Mouse (Mus musculus) v-Abl transformed pro-B cells (cell line): ENCODE data around the gene Sh3d21.
"Not testable (repeated sequence)": the region's sequence is repeated elsewhere in the genome, so short reads cannot be mapped to it uniquely, and the experiment has no call there.

Experiments
- in situ Hi-C, 2 experiments: fragments of 400-800 bp; cut with MboI; formaldehyde crosslinking; loops; one replicate each; pipeline ENCODE4 v1.15.1; 2025; ENCODE audit not compliant: unreplicated experiment in 2 of 2

The Sh3d21 gene

GRCm38 (mm10) chr4:126170737-126171136 is 7.4 kb upstream of the Sh3d21 start:
- in situ Hi-C loops = not testable (repeated sequence)

GRCm38 (mm10) chr4:126168851-126169250 is 5.6 kb upstream of the Sh3d21 start:
- in situ Hi-C loops = no loop called here

GRCm38 (mm10) chr4:126166084-126166483 is 2.8 kb upstream of the Sh3d21 start:
- in situ Hi-C loops = no loop called here

- in situ Hi-C loops = not testable (repeated sequence)
Measured at GRCm38 (mm10) chr4:126165092-126165491, 1.8 kb upstream of the Sh3d21 start.

- in situ Hi-C loops = no loop called here
Measured at GRCm38 (mm10) chr4:126163685-126164084, 394 bp upstream of the Sh3d21 start.

- in situ Hi-C loops = no loop called here
Measured at GRCm38 (mm10) chr4:126162544-126163066, 686 bp downstream of the Sh3d21 start.

- in situ Hi-C loops = no loop called here
Measured at GRCm38 (mm10) chr4:126161986-126162385, 1.3 kb downstream of the Sh3d21 start.

- in situ Hi-C loops = no loop called here
Measured at GRCm38 (mm10) chr4:126161456-126161855, 1.8 kb downstream of the Sh3d21 start.

- in situ Hi-C loops = no loop called here
Measured at GRCm38 (mm10) chr4:126160981-126161380, 2.3 kb downstream of the Sh3d21 start.

GRCm38 (mm10) chr4:126159455-126159854 is 3.8 kb downstream of the Sh3d21 start:
- in situ Hi-C loops = loop anchor here (5.0 to 10.0 kb wide), 2 partner anchors 72 to 75 kb away; no protein-coding TSS in a partner anchor

GRCm38 (mm10) chr4:126157562-126157961 is 5.7 kb downstream of the Sh3d21 start:
- in situ Hi-C loops = loop anchor here (5.0 to 10.0 kb wide), 2 partner anchors 70 to 73 kb away; no protein-coding TSS in a partner anchor

GRCm38 (mm10) chr4:126156617-126157016 is 6.7 kb downstream of the Sh3d21 start:
- in situ Hi-C loops = loop anchor here (5.0 to 10.0 kb wide), 2 partner anchors 69 to 72 kb away; no protein-coding TSS in a partner anchor

GRCm38 (mm10) chr4:126155869-126156268 is 7.4 kb downstream of the Sh3d21 start:
- in situ Hi-C loops = loop anchor here (5.0 to 10.0 kb wide), 2 partner anchors 69 to 71 kb away; no protein-coding TSS in a partner anchor

GRCm38 (mm10) chr4:126155183-126155582 is 8.1 kb downstream of the Sh3d21 start:
- in situ Hi-C loops = loop anchor here (5.0 to 10.0 kb wide), 2 partner anchors 68 to 70 kb away; no protein-coding TSS in a partner anchor

- in situ Hi-C loops = loop anchor here in 1 of 2 experiments (10.0 kb wide), 1 partner anchor 68 kb away; no protein-coding TSS in a partner anchor
Measured at GRCm38 (mm10) chr4:126152864-126153263, 10.4 kb downstream of the Sh3d21 start.

- in situ Hi-C loops = loop anchor here in 1 of 2 experiments (10.0 kb wide), 1 partner anchor 67 kb away; no protein-coding TSS in a partner anchor
Measured at GRCm38 (mm10) chr4:126151701-126152440, 11.4 kb downstream of the Sh3d21 start.

GRCm38 (mm10) chr4:126150949-126151320 is 12.4 kb downstream of the Sh3d21 start:
- in situ Hi-C loops = loop anchor here in 1 of 2 experiments (10.0 kb wide), 1 partner anchor 66 kb away; no protein-coding TSS in a partner anchor

GRCm38 (mm10) chr4:126150297-126150948 is 12.9 kb downstream of the Sh3d21 start:
- in situ Hi-C loops = loop anchor here in 1 of 2 experiments (10.0 kb wide), 1 partner anchor 66 kb away; no protein-coding TSS in a partner anchor

GRCm38 (mm10) chr4:126149798-126150197 is 13.5 kb downstream of the Sh3d21 start:
- in situ Hi-C loops = loop anchor here in 1 of 2 experiments (10.0 kb wide), 1 partner anchor 65 kb away; no protein-coding TSS in a partner anchor

GRCm38 (mm10) chr4:126149041-126149676 is 14.1 kb downstream of the Sh3d21 start:
- in situ Hi-C loops = no loop called here
